Mouse (Mus musculus): ENCODE data around the gene Cadps2.

DNA sequence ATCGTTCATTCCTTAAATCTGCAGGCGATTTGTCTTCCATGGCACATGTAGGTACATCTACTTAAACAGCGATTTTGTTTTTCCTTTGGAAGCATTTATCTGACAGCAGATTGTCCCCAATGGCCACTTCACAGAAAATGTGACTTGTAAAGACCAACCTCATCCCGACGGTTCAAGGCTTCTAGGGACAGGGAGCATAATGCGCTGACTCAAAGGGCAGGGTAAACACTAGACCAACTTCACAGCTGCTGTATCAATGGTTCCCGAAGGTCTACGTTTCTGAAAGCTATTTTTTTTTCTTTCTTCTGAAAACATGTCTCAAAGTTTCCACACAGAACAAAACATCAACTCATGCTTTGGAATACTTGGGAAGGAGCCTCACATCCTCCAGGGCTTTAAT is 524.3 kb downstream of the Cadps2 start:
- TF ChIP-seq POLR2A (IDR thresholded peaks at IDR 0.05; ENCODE audit: insufficient read depth, low read length) (no peak), CTCF (IDR thresholded peaks at IDR 0.05; ENCODE audit: low read depth, low read length) (no peak)
